Mouse (Mus musculus): ENCODE results near the gene Ccl26. TPM values are rescaled to one million over a fixed set of nuclear protein-coding genes. Genes with fewer than 3 reads are reported as not detected.
"Not testable (repeated sequence)": the region's sequence is repeated elsewhere in the genome, so short reads cannot be mapped to it uniquely, and the experiment has no call there.

Gene Ccl26
- total RNA-seq (2014; rRNA removed) (not detected in 2 replicates), polyA plus RNA-seq (2015; fragmentation: Nextera tagmentation; extraction: Ambion mirVana) (not detected in 2 replicates)

DNA sequence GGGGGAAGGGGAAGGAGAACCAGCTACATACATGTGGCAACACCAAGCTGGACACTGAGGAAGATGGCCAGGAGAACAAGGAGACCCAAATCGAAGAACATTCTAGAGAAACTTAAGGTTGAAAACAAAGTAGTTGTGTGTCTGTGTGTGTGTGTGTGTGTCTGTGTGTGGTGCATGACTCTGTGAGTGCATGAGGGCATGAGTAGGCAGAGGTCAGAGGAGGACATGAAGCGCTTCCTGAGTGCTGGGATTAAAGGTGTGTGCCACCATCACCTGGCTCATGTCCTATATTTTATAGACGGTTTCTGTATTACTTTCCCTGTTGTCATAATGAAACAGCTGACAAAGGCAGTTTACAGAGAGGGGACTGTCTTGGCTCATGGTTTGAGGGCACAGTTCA lies at the start of gene Ccl26:
Gene Ccl26, minus strand, starts transcription at position 101 of the 400 bp plus-strand sequence.
- Histone ChIP-seq H3K4me2 (ENCODE audit: low read depth, low read length, poor library complexity, severe bottlenecking) (no peak within 1 kb of the TSS), H3K4me3 (ENCODE audit: low read depth, low read length) (no peak within 1 kb of the TSS), H3K9me3 (ENCODE audit: low read length) (no peaks in the 10 kb centered on the region), H3K36me3 (ENCODE audit: insufficient read depth, low read length) (no peaks in the 10 kb centered on the region), H3K4me1 (ENCODE audit: insufficient read depth, low read length) (no peaks in the 10 kb centered on the region), H3K27ac (ENCODE audit: low read depth, low read length) (no peak within 1 kb of the TSS), H3K27me3 (ENCODE audit: insufficient read depth, low read length) (no peaks in the 10 kb centered on the region), H3K9ac (replicated peaks; ENCODE audit: low read length, poor library complexity, severe bottlenecking) (no peak within 1 kb of the TSS)
- WGBS, result 89% methylated on average over 3 of the region's 3 CpGs
- ATAC-seq (ENCODE audit: low FRiP score) (no peak), DNase-seq (ENCODE audit: low spot score) (no peak)
- no peak for TF ChIP-seq CTCF (IDR thresholded peaks at IDR 0.05)

DNA sequence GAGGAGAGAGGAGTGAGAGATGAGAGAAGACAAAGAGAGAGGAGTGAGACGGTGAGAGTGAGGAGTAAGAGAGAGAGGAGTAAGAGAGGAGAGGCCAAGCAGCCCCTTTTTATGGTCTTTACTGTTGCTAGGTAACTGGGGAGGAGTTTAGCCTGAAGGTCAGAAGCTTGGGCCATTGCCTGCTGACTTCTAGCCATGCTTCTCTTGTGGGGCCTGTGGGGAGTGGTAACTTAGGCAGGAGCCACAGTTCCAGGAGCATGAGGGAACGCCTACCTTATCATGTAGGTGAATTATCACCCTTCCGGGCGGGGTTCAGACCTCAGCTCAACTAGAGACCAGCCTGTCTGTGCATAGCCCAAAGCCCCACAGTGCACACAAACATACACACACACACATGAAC lies 46.4 kb upstream of the Ccl26 start:
- no peaks in the 10 kb centered on the region for H3K4me1 ChIP-seq (ENCODE audit: insufficient read depth, low read length)
- no peak for TF ChIP-seq CTCF (IDR thresholded peaks at IDR 0.05)
- H3K36me3 ChIP-seq (ENCODE audit: insufficient read depth, low read length), result no peaks in the 10 kb centered on the region
- no peak overlapping the region for H3K4me2 ChIP-seq (ENCODE audit: low read depth, low read length, poor library complexity, severe bottlenecking)
- ATAC-seq (ENCODE audit: low FRiP score) (no peak), DNase-seq (ENCODE audit: low spot score) (no peak)
- H3K4me3 ChIP-seq (ENCODE audit: low read depth, low read length), result no peak overlapping the region
- no peak overlapping the region for H3K9ac ChIP-seq (replicated peaks; ENCODE audit: low read length, poor library complexity, severe bottlenecking)
- no peaks in the 10 kb centered on the region for H3K27me3 ChIP-seq (ENCODE audit: insufficient read depth, low read length)
- 76% methylated on average over 4 of the region's 4 CpGs for WGBS
- H3K27ac ChIP-seq (ENCODE audit: low read depth, low read length), result no peak overlapping the region
- no peaks in the 10 kb centered on the region for H3K9me3 ChIP-seq (ENCODE audit: low read length)

DNA sequence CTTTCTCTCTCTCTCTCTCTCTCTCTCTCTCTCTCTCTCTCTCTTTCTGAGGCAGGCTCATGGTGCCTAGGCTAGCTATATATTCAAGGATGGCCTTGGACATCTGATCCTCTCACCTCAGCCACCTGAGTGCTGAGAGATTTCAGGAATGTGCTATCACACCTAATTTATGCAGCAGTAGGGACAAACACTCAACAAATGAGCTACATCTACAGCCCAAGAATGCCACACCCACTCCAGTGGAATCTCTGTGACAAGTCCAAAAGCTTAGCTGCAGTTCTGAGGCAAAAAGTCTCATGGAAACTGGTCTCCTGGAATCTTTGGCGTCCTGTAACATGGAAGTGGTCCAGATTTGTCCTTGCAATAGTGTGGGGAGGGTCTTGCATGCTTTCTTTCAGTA lies 44.2 kb upstream of the Ccl26 start:
- no peak for TF ChIP-seq CTCF (IDR thresholded peaks at IDR 0.05)
- no peaks in the 10 kb centered on the region for H3K27me3 ChIP-seq (ENCODE audit: insufficient read depth, low read length)
- H3K27ac ChIP-seq (ENCODE audit: low read depth, low read length), result no peak overlapping the region
- no peak overlapping the region for H3K4me2 ChIP-seq (ENCODE audit: low read depth, low read length, poor library complexity, severe bottlenecking)
- ATAC-seq (ENCODE audit: low FRiP score), result no peak
- H3K9me3 ChIP-seq (ENCODE audit: low read length), result no peaks in the 10 kb centered on the region; the same call in 1 of the 2 replicates
- no peaks in the 10 kb centered on the region for H3K4me1 ChIP-seq (ENCODE audit: insufficient read depth, low read length)
- DNase-seq (ENCODE audit: low spot score), result no peak
- no peak overlapping the region for H3K9ac ChIP-seq (replicated peaks; ENCODE audit: low read length, poor library complexity, severe bottlenecking)
- WGBS, result 44% methylated on average over 1 of the region's 1 CpGs
- H3K36me3 ChIP-seq (ENCODE audit: insufficient read depth, low read length), result no peaks in the 10 kb centered on the region
- H3K4me3 ChIP-seq (ENCODE audit: low read depth, low read length), result no peak overlapping the region

DNA sequence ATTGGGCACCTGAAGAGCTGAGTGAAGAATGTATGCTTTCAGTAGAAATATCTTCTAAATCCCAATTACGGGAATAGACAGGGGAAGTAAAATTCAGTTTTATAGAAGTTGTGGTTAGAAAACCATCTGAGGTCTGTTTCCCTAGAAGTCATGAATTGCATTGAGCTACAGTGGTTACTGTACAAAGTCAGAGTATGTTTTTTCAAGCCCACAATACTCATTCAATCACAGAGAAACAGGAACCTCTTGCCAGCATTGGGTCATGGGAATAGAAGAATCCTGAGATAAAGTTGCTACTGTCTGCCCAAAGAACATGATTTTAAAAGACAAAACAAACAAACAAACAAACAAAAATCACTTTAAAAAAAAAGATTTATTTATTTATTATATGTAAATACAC lies 43.3 kb upstream of the Ccl26 start:
- H3K27me3 ChIP-seq (ENCODE audit: insufficient read depth, low read length); H3K4me1 ChIP-seq (ENCODE audit: insufficient read depth, low read length); H3K27ac ChIP-seq (ENCODE audit: low read depth, low read length); H3K9me3 ChIP-seq (ENCODE audit: low read length); ATAC-seq (ENCODE audit: low FRiP score); DNase-seq (ENCODE audit: low spot score); H3K4me3 ChIP-seq (ENCODE audit: low read depth, low read length); H3K9ac ChIP-seq (replicated peaks; ENCODE audit: low read length, poor library complexity, severe bottlenecking); H3K4me2 ChIP-seq (ENCODE audit: low read depth, low read length, poor library complexity, severe bottlenecking); H3K36me3 ChIP-seq (ENCODE audit: insufficient read depth, low read length): not testable (repeated sequence)
- no CpG with 5 or more reads among the region's 1 CpGs for WGBS

DNA sequence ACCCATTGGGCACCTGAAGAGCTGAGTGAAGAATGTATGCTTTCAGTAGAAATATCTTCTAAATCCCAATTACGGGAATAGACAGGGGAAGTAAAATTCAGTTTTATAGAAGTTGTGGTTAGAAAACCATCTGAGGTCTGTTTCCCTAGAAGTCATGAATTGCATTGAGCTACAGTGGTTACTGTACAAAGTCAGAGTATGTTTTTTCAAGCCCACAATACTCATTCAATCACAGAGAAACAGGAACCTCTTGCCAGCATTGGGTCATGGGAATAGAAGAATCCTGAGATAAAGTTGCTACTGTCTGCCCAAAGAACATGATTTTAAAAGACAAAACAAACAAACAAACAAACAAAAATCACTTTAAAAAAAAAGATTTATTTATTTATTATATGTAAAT lies 41.3 kb upstream of the Ccl26 start:
- not testable (repeated sequence) for H3K4me1 ChIP-seq (ENCODE audit: insufficient read depth, low read length); H3K4me2 ChIP-seq (ENCODE audit: low read depth, low read length, poor library complexity, severe bottlenecking); DNase-seq (ENCODE audit: low spot score); H3K9me3 ChIP-seq (ENCODE audit: low read length); ATAC-seq (ENCODE audit: low FRiP score); H3K4me3 ChIP-seq (ENCODE audit: low read depth, low read length); H3K9ac ChIP-seq (replicated peaks; ENCODE audit: low read length, poor library complexity, severe bottlenecking); H3K27ac ChIP-seq (ENCODE audit: low read depth, low read length); H3K27me3 ChIP-seq (ENCODE audit: insufficient read depth, low read length); H3K36me3 ChIP-seq (ENCODE audit: insufficient read depth, low read length)
- no CpG with 5 or more reads among the region's 1 CpGs for WGBS

DNA sequence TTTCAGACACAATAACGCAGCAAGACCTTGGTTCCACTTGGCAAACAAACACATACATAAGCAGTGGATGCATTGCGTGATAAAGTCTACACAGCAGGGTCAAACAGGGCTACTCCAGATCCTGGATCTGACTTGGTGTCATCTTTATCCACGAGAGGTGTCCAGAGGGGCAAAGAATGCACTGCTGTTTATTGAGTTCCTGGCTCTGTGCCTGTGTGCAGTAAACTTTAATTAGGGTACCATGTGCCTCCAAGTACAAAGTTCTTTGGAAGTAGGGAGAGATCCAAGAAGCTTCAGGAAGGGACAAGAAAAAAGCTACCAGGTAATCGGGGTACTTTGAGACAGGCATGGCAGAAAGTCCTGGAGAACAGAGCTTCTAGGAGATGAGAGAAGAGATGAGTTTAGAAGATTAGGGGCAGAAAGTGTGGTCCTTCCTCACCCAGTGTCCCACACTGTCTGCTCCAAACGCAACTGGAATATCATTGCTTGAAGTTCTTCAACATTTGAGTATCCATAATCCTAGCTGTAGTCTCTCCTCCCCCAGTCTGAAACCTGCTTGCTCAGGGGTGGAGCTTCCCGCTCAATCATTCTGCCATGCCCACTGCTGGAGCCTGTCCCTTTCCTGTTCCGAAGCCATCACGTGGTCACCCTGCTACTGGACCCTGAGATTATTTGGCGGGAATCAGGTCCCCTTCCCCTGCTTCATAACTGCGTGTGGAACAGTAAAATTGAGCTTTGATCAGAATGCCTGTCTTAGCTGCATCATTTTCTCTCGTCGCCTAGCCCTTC lies 26.8 kb upstream of the Ccl26 start:
- WGBS, result 81% methylated on average over 10 of the region's 12 CpGs
- DNase-seq (ENCODE audit: low spot score) (no peak), ATAC-seq (ENCODE audit: low FRiP score) (no peak)
- Histone ChIP-seq H3K36me3 (ENCODE audit: insufficient read depth, low read length) (no peaks in the 10 kb centered on the region), H3K4me3 (ENCODE audit: low read depth, low read length) (no peak overlapping the region), H3K27ac (ENCODE audit: low read depth, low read length) (no peak overlapping the region), H3K27me3 (ENCODE audit: insufficient read depth, low read length) (no peaks in the 10 kb centered on the region), H3K4me2 (ENCODE audit: low read depth, low read length, poor library complexity, severe bottlenecking) (no peak overlapping the region), H3K9me3 (ENCODE audit: low read length) (0 out of 2 replicates have a peak, but pooled peaks cover 3% of the 10 kb centered on the region), H3K9ac (replicated peaks; ENCODE audit: low read length, poor library complexity, severe bottlenecking) (no peak overlapping the region), H3K4me1 (ENCODE audit: insufficient read depth, low read length) (no peaks in the 10 kb centered on the region)
- no peak for TF ChIP-seq CTCF (IDR thresholded peaks at IDR 0.05)
